Comparison of ENCODE assay signal across 22 mouse cellular contexts in genomic region chr4:59845245-59845637, GRCm38 (mm10). TPM values are rescaled to one million over a fixed set of nuclear protein-coding genes. Genes with fewer than 3 reads are reported as not detected.
DNase-seq lines count a peak whose midpoint lies in the region; ATAC-seq and TF ChIP-seq lines count a peak whose summit lies in the region.
"Had no signal": no experiment of that assay in that cellular context is flagged by ENCODE, and none has a peak within 500 bp of the region (broad histone marks: within the 10 kb centered on the region; RNA-seq: fewer than 3 reads in every experiment).

No protein-coding gene starts in this region.

- no peaks in the 10 kb centered on the region for H3K36me3 ChIP-seq in kidney, adult 2 months (ENCODE audit: control insufficient read depth, insufficient read depth, low read length)
- no peaks in the 10 kb centered on the region for H3K36me3 ChIP-seq in kidney, embryonic 14.5 days (ENCODE audit: control insufficient read depth, insufficient read depth, low read length)
- no peaks in the 10 kb centered on the region for H3K36me3 ChIP-seq in kidney, embryonic 16.5 days (ENCODE audit: insufficient read depth, low read length)
- 0 out of 2 replicates have a peak, but pooled peaks cover 2% of the 10 kb centered on the region for H3K36me3 ChIP-seq in liver, postnatal 0 days (replicated peaks; ENCODE audit: insufficient read depth, low read length)
- H3K36me3 ChIP-seq in intestine, embryonic 16.5 days (ENCODE audit: control insufficient read depth, insufficient read depth, low read length): no peaks in the 10 kb centered on the region
- no peaks in the 10 kb centered on the region for H3K36me3 ChIP-seq in hindbrain, embryonic 11.5 days (ENCODE audit: control insufficient read depth, insufficient read depth, low read length)
- H3K36me3 ChIP-seq: embryonic facial prominence, embryonic 15.5 days; forebrain, embryonic 12.5 days; midbrain, embryonic 15.5 days had no signal

- ATAC-seq in kidney, embryonic 14.5 days (ENCODE audit: low FRiP score, low TSS enrichment): no peak
- peak; percentile 38 for ATAC-seq in common myeloid progenitor, adult 5-6 weeks (replicated peaks; ENCODE audit: low read depth, poor library complexity, severe bottlenecking)
- ATAC-seq in kidney, embryonic 16.5 days (ENCODE audit: low FRiP score, low TSS enrichment): peak; percentile 59; the same call in 1 of the 2 replicates
- peak; percentile 61 for ATAC-seq in liver, postnatal 0 days
- ATAC-seq in intestine, embryonic 16.5 days: no peak
- no peak for ATAC-seq in hindbrain, embryonic 11.5 days (ENCODE audit: low FRiP score)
- ATAC-seq: activated CD4-positive, CD25-positive, alpha-beta regulatory T cell, adult 4 months; midbrain, embryonic 15.5 days; Patski had no signal

- H3K9me3 ChIP-seq in kidney, embryonic 14.5 days (ENCODE audit: control insufficient read depth, low read length): 0 out of 2 replicates have a peak, but pooled peaks cover 3% of the 10 kb centered on the region
- no peaks in the 10 kb centered on the region for H3K9me3 ChIP-seq in kidney, embryonic 16.5 days (ENCODE audit: low read length)
- no peaks in the 10 kb centered on the region for H3K9me3 ChIP-seq in liver, postnatal 0 days (ENCODE audit: low read length)
- H3K9me3 ChIP-seq in intestine, embryonic 16.5 days (ENCODE audit: control insufficient read depth, low read length): no peaks in the 10 kb centered on the region
- H3K9me3 ChIP-seq in hindbrain, embryonic 11.5 days (ENCODE audit: control insufficient read depth, low read length): no peaks in the 10 kb centered on the region
- H3K9me3 ChIP-seq: embryonic facial prominence, embryonic 15.5 days; forebrain, embryonic 12.5 days; midbrain, embryonic 15.5 days had no signal

- TF ChIP-seq EP300 in liver, postnatal 0 days (IDR thresholded peaks at IDR 0.05; ENCODE audit: low read depth): no peak

- 30% methylated on average over 3 of the region's 3 CpGs for WGBS in kidney, adult 2 months
- WGBS in kidney, embryonic 14.5 days: 62% methylated on average over 3 of the region's 3 CpGs
- WGBS in kidney, embryonic 16.5 days: 52% methylated on average over 3 of the region's 3 CpGs
- WGBS in liver, postnatal 0 days (ENCODE audit: insufficient replicate concordance): 28% methylated on average over 3 of the region's 3 CpGs
- 76% methylated on average over 3 of the region's 3 CpGs for WGBS in intestine, embryonic 16.5 days
- WGBS in hindbrain, embryonic 11.5 days: 91% methylated on average over 3 of the region's 3 CpGs

- H3K27ac ChIP-seq in kidney, adult 2 months (ENCODE audit: insufficient read depth, low read depth, low read length): peak overlapping the region; percentile 37
- no peak overlapping the region for H3K27ac ChIP-seq in kidney, embryonic 14.5 days (ENCODE audit: low read depth, low read length)
- H3K27ac ChIP-seq in kidney, embryonic 16.5 days (ENCODE audit: low read length): 0 out of 2 replicates have a peak overlapping the region, but pooled peaks have one; percentile 35
- H3K27ac ChIP-seq in liver, postnatal 0 days (ENCODE audit: low read depth): peak overlapping the region; percentile 58
- no peak overlapping the region for H3K27ac ChIP-seq in intestine, embryonic 16.5 days (ENCODE audit: low read length)
- H3K27ac ChIP-seq in hindbrain, embryonic 11.5 days (ENCODE audit: low read depth, low read length): no peak overlapping the region
- H3K27ac ChIP-seq: embryonic facial prominence, embryonic 15.5 days; forebrain, embryonic 12.5 days; midbrain, embryonic 15.5 days had no signal

- H3K27me3 ChIP-seq in kidney, adult 2 months (replicated peaks; ENCODE audit: control insufficient read depth, insufficient read depth, low read length): no peaks in the 10 kb centered on the region
- H3K27me3 ChIP-seq in kidney, embryonic 14.5 days (ENCODE audit: control insufficient read depth, insufficient read depth, low read length): no peaks in the 10 kb centered on the region
- no peaks in the 10 kb centered on the region for H3K27me3 ChIP-seq in kidney, embryonic 16.5 days (ENCODE audit: insufficient read depth, low read length)
- H3K27me3 ChIP-seq in liver, postnatal 0 days (ENCODE audit: insufficient read depth, low read length): no peaks in the 10 kb centered on the region
- H3K27me3 ChIP-seq in intestine, embryonic 16.5 days (replicated peaks; ENCODE audit: control insufficient read depth, insufficient read depth, low read length): no peaks in the 10 kb centered on the region
- no peaks in the 10 kb centered on the region for H3K27me3 ChIP-seq in hindbrain, embryonic 11.5 days (ENCODE audit: control insufficient read depth, insufficient read depth, low read length)
- H3K27me3 ChIP-seq: embryonic facial prominence, embryonic 15.5 days; forebrain, embryonic 12.5 days; midbrain, embryonic 15.5 days; Patski had no signal

- no peak overlapping the region for H3K4me3 ChIP-seq in kidney, adult 2 months (ENCODE audit: insufficient read depth, low read depth, low read length)
- no peak overlapping the region for H3K4me3 ChIP-seq in kidney, embryonic 14.5 days (ENCODE audit: low read length)
- H3K4me3 ChIP-seq in kidney, embryonic 16.5 days (ENCODE audit: low read length): no peak overlapping the region
- H3K4me3 ChIP-seq in liver, postnatal 0 days (ENCODE audit: low read depth, low read length): no peak overlapping the region
- H3K4me3 ChIP-seq in intestine, embryonic 16.5 days (ENCODE audit: low read length): no peak overlapping the region
- H3K4me3 ChIP-seq in hindbrain, embryonic 11.5 days (ENCODE audit: low read depth, low read length): no peak overlapping the region
- H3K4me3 ChIP-seq: embryonic facial prominence, embryonic 15.5 days; forebrain, embryonic 12.5 days; midbrain, embryonic 15.5 days had no signal

- peak; percentile 80 for DNase-seq in kidney, adult 2 months
- no peak for DNase-seq in liver, postnatal 0 days
- no peak for DNase-seq in right cerebral cortex, postnatal 10 days (ENCODE audit: low spot score in 2 of 2)
- DNase-seq in hindbrain, embryonic 11.5 days (ENCODE audit: low spot score): no peak
- DNase-seq: adrenal gland, postnatal 36 days; cerebellum, adult 8-10 months; gastrocnemius, postnatal 25 days; heart, postnatal 36 days; left cerebral cortex, postnatal 4 days; lung, adult 18-20 months; lung, postnatal 36 days; thymus, adult 2 months had no signal

- H3K4me1 ChIP-seq in kidney, adult 2 months (ENCODE audit: control insufficient read depth, insufficient read depth, low read length): peaks cover 13% of the 10 kb centered on the region
- peaks cover 8% of the 10 kb centered on the region; the same call in 1 of the 2 replicates for H3K4me1 ChIP-seq in kidney, embryonic 14.5 days (ENCODE audit: control insufficient read depth, insufficient read depth, low read length)
- H3K4me1 ChIP-seq in kidney, embryonic 16.5 days (ENCODE audit: insufficient read depth, low read length): peaks cover 15% of the 10 kb centered on the region
- peaks cover 23% of the 10 kb centered on the region for H3K4me1 ChIP-seq in liver, postnatal 0 days (ENCODE audit: insufficient read depth)
- H3K4me1 ChIP-seq in intestine, embryonic 16.5 days (ENCODE audit: control insufficient read depth, insufficient read depth, low read length): no peaks in the 10 kb centered on the region
- no peaks in the 10 kb centered on the region for H3K4me1 ChIP-seq in hindbrain, embryonic 11.5 days (replicated peaks; ENCODE audit: control insufficient read depth, insufficient read depth, low read length)
- H3K4me1 ChIP-seq: midbrain, embryonic 15.5 days had no signal

- TF ChIP-seq POLR2A in kidney, adult 2 months (IDR thresholded peaks at IDR 0.05; ENCODE audit: low read depth, low read length): no peak

- H3K9ac ChIP-seq in kidney, embryonic 14.5 days (ENCODE audit: low read depth, low read length): no peak overlapping the region
- H3K9ac ChIP-seq in kidney, embryonic 16.5 days (replicated peaks; ENCODE audit: low read length): no peak overlapping the region
- no peak overlapping the region for H3K9ac ChIP-seq in liver, postnatal 0 days (replicated peaks)
- no peak overlapping the region for H3K9ac ChIP-seq in intestine, embryonic 16.5 days (ENCODE audit: low read depth, low read length)
- H3K9ac ChIP-seq in hindbrain, embryonic 11.5 days (ENCODE audit: low read depth, low read length): no peak overlapping the region
- H3K9ac ChIP-seq: embryonic facial prominence, embryonic 15.5 days; forebrain, embryonic 12.5 days; midbrain, embryonic 15.5 days had no signal

- no peak for TF ChIP-seq CTCF in kidney, adult 2 months (conservative IDR thresholded peaks at IDR 0.05; ENCODE audit: insufficient read depth, insufficient read length, low read depth, low read length)
- no peak for TF ChIP-seq CTCF in liver, postnatal 0 days (IDR thresholded peaks at IDR 0.05; ENCODE audit: low read depth)

- no peak overlapping the region for H3K4me2 ChIP-seq in kidney, embryonic 14.5 days (replicated peaks; ENCODE audit: low read depth, low read length)
- no peak overlapping the region for H3K4me2 ChIP-seq in kidney, embryonic 16.5 days (replicated peaks; ENCODE audit: low read depth, low read length)
- H3K4me2 ChIP-seq in liver, postnatal 0 days (ENCODE audit: low read depth, low read length): peak overlapping the region; percentile 38
- no peak overlapping the region for H3K4me2 ChIP-seq in intestine, embryonic 16.5 days (ENCODE audit: low read depth, low read length)
- H3K4me2 ChIP-seq in hindbrain, embryonic 11.5 days (replicated peaks; ENCODE audit: low read depth, low read length): no peak overlapping the region
- H3K4me2 ChIP-seq: embryonic facial prominence, embryonic 15.5 days; forebrain, embryonic 12.5 days; heart, embryonic 11.5 days; midbrain, embryonic 15.5 days had no signal

RNA-seq across cellular contexts. Expression of gene Snx30, which starts 39.6 kb away (rescaled TPM):
- polyA plus RNA-seq in kidney, adult 2 months (2012; rRNA removed): 4.8 and 5.2 TPM in 2 replicates
- polyA plus RNA-seq in kidney, embryonic 14.5 days (2014; fragmentation: Nextera tagmentation; extraction: Ambion mirVana): 7.9 and 12.1 TPM in 2 replicates
- 25.9 and 28.8 TPM in 2 replicates for total RNA-seq in common myeloid progenitor, adult 5-6 weeks (2017)
- polyA plus RNA-seq in kidney, embryonic 16.5 days (2015; fragmentation: Nextera tagmentation; extraction: Ambion mirVana): 6.6 and 7.3 TPM in 2 replicates
- 3.5 and 4.5 TPM in 2 replicates for polyA plus RNA-seq in liver, postnatal 0 days (2015; fragmentation: Nextera tagmentation; extraction: Ambion mirVana)
- polyA plus RNA-seq in intestine, embryonic 16.5 days (2015; fragmentation: Nextera tagmentation; extraction: Ambion mirVana): 4.3 and 5.2 TPM in 2 replicates
- 13.4 and 19.1 TPM in 2 replicates for polyA plus RNA-seq in hindbrain, embryonic 11.5 days (2014; fragmentation: Nextera tagmentation; extraction: Ambion mirVana)

RNA-seq across cellular contexts. Expression of gene Inip, which starts 43.9 kb away (rescaled TPM):
- 5.7 and 7.5 TPM in 2 replicates for polyA plus RNA-seq in kidney, adult 2 months (2012; rRNA removed)
- polyA plus RNA-seq in kidney, embryonic 14.5 days (2014; fragmentation: Nextera tagmentation; extraction: Ambion mirVana): 55.5 and 69.3 TPM in 2 replicates
- total RNA-seq in common myeloid progenitor, adult 5-6 weeks (2017): 70.6 and 76.9 TPM in 2 replicates
- 57.1 and 60.3 TPM in 2 replicates for polyA plus RNA-seq in kidney, embryonic 16.5 days (2015; fragmentation: Nextera tagmentation; extraction: Ambion mirVana)
- 11.2 and 12.6 TPM in 2 replicates for polyA plus RNA-seq in liver, postnatal 0 days (2015; fragmentation: Nextera tagmentation; extraction: Ambion mirVana)
- polyA plus RNA-seq in intestine, embryonic 16.5 days (2015; fragmentation: Nextera tagmentation; extraction: Ambion mirVana): 33.3 and 37.6 TPM in 2 replicates
- polyA plus RNA-seq in hindbrain, embryonic 11.5 days (2014; fragmentation: Nextera tagmentation; extraction: Ambion mirVana): 94.3 and 105 TPM in 2 replicates

Comparison
In these comparisons a context has a peak if more than half of its experiments do, and no peak if none do; other contexts are left out.
1. H3K27ac ChIP-seq: peak in kidney, adult 2 months (single experiment), kidney, embryonic 16.5 days (single experiment) and liver, postnatal 0 days (single experiment); none in kidney, embryonic 14.5 days (single experiment), intestine, embryonic 16.5 days (single experiment) and hindbrain, embryonic 11.5 days (single experiment).
2. ATAC-seq: peak in common myeloid progenitor, adult 5-6 weeks (single experiment), kidney, embryonic 16.5 days (single experiment) and liver, postnatal 0 days (single experiment); none in kidney, embryonic 14.5 days (single experiment), intestine, embryonic 16.5 days (single experiment) and hindbrain, embryonic 11.5 days (single experiment).